Mouse (Mus musculus) brain, embryonic 14.5 days (tissue): ENCODE results near the gene Dpf3.

Experiments used
- CTCF ChIP-seq: fragments of 200-500 bp; IDR thresholded peaks from 2 replicates; pipeline ENCODE4 v1.5.1; 2012; ENCODE audit warnings: inconsistent platforms, mild to moderate bottlenecking, moderate library complexity, borderline replicate concordance; ENCODE audit not compliant: insufficient read depth, insufficient read length; ENCODE audit errors: extremely low read depth
- POLR2A ChIP-seq: fragments of 200-500 bp; IDR thresholded peaks from 2 replicates; pipeline ENCODE4 v1.6.1; 2012; ENCODE audit warnings: mild to moderate bottlenecking, inconsistent platforms, borderline replicate concordance; ENCODE audit not compliant: poor library complexity, insufficient read depth, insufficient read length, severe bottlenecking; ENCODE audit errors: extremely low read depth

- TF ChIP-seq CTCF: peak; percentile 79
- TF ChIP-seq POLR2A: no peak
These were observed 14.7 kb upstream of the Dpf3 start for GRCm38 (mm10) chr12:83502190-83502589.
